Mouse (Mus musculus) heart, adult 10 weeks (tissue): ENCODE data around the gene Serpina16. TPM values are rescaled to one million over a fixed set of nuclear protein-coding genes. Genes with fewer than 3 reads are reported as not detected.

ENCODE experiments used
- polyA plus RNA-seq: library from polyadenylated mRNA; stranded (reverse); fragments of 350-450 nt; fragmentation: Illumina TruSeq; extraction: RNeasy Lipid Tissue Mini Kit (QIAGEN cat#74804); gene quantifications from one replicate; pipeline ENCODE4 v1.2.3, GENCODE M21; 2014; ENCODE audit warnings: low read depth, low replicate concordance

The Serpina16 gene
- polyA plus RNA-seq: not detected

DNA sequence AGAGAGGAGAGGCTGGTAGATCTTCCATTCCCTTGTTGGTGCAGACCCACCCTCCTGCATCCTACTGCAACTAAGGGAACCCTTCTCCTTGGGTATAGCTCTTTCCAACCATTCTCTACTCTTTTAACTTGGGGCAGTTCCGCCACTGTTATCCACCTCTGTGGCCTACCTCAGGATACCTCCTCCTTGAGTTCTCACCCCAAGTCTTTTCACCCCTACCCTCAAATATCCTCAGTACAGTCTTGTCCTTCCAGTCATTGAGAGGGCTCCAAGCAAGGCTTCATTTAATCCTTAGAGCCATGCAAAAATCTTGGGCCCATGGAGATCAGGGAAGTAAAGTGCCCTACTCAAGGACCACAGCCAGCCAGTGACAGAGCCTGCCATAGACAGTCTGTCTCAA lies at the start of gene Serpina16:
Gene Serpina16 (minus strand): TSS at position 101 of the 400 bp plus-strand sequence.

DNA sequence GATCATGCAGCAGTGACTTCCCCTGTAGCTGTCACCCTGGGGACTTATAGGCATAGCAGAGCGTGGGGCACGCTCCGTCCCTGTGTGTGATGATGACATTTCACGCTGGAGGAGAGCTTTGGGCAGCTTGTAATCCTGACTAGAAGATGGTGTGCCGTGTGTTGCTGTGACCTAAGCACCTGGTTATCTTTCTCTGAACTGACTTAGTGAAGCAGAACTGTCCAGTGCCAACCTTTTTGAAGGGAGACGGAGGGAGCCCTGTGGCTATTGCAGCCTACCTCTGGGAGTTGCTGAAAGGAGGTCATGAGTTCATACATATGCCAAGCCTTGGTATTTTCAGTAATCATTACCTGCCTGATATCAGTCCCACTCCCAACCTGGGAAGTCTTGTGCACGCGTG lies 19.5 kb upstream of the Serpina16 start, which contains the start of gene Serpina1f:
Gene Serpina1f (minus strand): TSS at position 101 of the 400 bp plus-strand sequence.

DNA sequence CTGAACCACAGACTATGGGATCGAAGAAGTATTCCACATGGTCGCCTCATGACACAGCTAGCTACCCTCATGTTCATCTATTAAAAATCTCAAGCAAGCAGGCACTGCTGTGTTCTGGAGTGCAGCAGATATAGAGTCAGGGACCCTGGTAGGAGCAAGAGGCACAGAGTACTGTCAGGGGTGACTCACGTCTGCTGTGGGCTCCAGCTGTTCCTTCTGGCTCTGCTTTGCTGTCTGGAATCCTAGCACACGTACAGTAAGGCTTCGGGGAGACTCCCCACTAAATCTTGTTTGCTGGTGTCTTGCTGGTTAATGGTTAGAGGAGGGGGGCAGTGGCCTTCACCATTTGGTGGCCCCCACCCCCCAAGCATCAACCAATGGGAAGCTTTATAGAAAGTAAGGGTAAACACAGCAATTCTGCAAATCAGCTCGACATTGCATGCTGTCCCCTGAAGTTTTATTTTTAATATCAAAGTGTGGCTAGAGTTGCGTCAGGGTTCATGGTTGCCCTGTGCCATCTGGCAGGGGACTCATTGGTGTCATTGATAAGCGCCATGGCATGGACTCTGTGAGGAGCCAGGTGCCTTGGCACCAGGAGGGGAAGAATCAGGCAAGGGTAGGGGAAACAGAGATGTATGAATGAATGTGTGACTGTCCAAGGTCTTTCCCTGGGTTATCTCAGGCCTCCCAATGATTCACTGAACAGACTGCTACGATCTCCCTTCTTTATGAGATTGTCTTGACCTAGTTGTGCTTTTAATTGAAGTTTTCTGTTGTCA lies 18.9 kb downstream of the Serpina16 start, which contains the start of gene Serpina6:
Gene Serpina6 (minus strand): TSS at position 365 of the 779 bp plus-strand sequence.

DNA sequence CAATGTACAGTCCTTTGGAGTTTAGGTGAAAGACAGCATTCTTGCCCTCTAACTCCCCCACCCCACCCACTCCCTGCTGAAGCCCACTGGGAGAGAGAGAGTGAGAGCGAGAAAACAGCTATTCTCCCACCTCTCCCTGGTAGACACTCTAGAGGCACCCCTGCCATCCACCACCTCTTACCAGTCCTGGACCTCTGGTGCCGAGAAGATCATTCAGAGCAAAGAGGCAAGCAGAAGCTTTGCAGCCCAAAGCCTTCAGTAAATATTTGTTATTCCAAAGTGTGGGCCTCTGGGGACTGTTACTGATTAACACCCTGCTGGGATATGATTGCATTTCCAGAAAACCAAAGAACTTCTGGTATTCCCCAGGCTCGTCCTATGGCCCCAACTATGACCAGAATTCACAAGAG lies 44.7 kb downstream of the Serpina16 start, which contains the start of gene Serpina10:
Gene Serpina10 (minus strand): TSS at position 242 of the 410 bp plus-strand sequence.

Other genes starting within 250 kb of the Serpina16 start
- gene Ifi27, start 241.9 kb downstream of the Serpina16 start, polyA plus RNA-seq: 87.1 TPM
- gene Ifi27l2a, start 232.5 kb downstream of the Serpina16 start, polyA plus RNA-seq: 180 TPM
- 0.58 TPM for gene Ifi27l2b, start 218.9 kb downstream of the Serpina16 start, polyA plus RNA-seq
- 0.31 TPM for gene Ppp4r4, start 143.9 kb downstream of the Serpina16 start, polyA plus RNA-seq
- gene Serpina10, start 44.7 kb downstream of the Serpina16 start, polyA plus RNA-seq: not detected
- gene Serpina6, start 18.9 kb downstream of the Serpina16 start, polyA plus RNA-seq: not detected
- gene Serpina1f, start 19.4 kb upstream of the Serpina16 start, polyA plus RNA-seq: not detected
- gene Serpina1d, start 97.5 kb upstream of the Serpina16 start, polyA plus RNA-seq: 5.6 TPM
- gene Serpina1b, start 154.2 kb upstream of the Serpina16 start, polyA plus RNA-seq: 6.7 TPM
- gene Serpina1a, start 187.4 kb upstream of the Serpina16 start, polyA plus RNA-seq: 3.4 TPM
- gene Serpina1c, start 228.7 kb upstream of the Serpina16 start, polyA plus RNA-seq: 6.7 TPM